Mouse (Mus musculus) adrenal gland (tissue): ENCODE results near the gene Tomm34.

Source experiments
- intact Hi-C: fragments of 180-260 bp; cut with DNase I; formaldehyde crosslinking; loops from one replicate; pipeline ENCODE4 v1.15.1; 2025

Tomm34 gene

DNA sequence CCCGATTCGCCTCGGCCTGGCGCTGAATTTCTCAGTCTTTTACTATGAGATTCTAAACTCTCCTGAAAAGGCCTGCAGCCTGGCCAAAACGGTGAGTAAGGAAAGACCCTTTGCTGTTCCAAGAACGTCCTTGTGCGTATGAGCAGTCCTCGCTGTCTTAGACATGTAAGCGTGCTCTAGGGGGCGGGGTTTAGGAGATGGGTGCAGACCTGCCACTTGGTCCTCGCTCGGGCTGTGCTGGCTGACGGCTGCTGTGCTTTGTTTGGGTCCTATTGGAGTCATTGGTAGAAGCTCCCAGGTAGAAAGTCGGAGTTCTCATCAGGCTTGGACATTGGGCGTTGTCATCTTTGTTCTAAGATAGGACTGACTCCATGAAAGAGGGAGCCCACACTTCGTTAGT is 55.7 kb downstream of the Tomm34 start:
- intact Hi-C loops: no loop called here

GRCm38 (mm10) chr2:164010944-164011343 is 60.0 kb downstream of the Tomm34 start:
- intact Hi-C loops: no loop called here

DNA sequence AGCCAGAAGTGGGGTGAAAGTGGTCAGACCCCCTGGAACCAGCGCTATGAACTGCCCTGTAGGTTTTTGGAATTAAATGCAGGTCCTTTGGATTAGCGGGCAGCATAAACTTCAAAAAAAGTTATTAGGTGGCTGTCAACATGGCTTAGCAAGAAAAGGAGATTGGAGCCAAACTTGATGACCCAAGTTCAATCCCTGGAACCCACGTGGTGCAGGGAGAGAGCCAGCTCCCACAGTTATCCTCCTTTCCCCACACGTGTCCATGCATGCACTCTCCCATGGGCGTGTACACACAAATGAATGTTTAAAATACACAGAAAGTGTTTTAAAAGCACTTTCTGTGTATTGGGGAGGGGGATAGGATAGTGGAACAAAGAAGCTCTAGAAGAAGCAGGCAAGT is 60.5 kb downstream of the Tomm34 start:
- intact Hi-C loops: no loop called here

- intact Hi-C loops: loop anchor here (5.0 kb wide), 1 partner anchor 58 kb away; no protein-coding TSS in a partner anchor
Measured at GRCm38 (mm10) chr2:164009227-164009626, 61.7 kb downstream of the Tomm34 start.

- intact Hi-C loops: loop anchor here (5.0 kb wide), 1 partner anchor 59 kb away; no protein-coding TSS in a partner anchor
Measured at GRCm38 (mm10) chr2:164007987-164008545, 62.9 kb downstream of the Tomm34 start.

DNA sequence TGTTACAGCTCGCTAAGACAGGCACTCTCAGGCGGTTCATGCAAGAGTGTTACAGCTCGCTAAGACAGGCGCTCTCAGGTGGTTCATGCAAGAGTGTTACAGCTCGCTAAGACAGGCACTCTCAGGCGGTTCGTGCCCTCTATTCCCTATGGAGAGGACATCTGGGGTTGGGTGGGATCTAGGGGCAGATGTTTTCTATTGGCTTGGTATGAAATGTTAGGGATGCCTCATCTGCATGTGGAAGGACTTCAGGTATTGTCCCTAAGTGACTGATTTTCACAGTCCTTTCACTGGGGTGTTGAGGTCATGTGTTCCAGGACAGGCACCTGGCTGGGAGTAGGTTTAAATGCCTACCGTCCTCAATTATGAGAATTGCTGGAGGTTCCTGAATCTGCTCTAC is 63.4 kb downstream of the Tomm34 start:
- intact Hi-C loops: loop anchor here (5.0 kb wide), 1 partner anchor 60 kb away; no protein-coding TSS in a partner anchor

DNA sequence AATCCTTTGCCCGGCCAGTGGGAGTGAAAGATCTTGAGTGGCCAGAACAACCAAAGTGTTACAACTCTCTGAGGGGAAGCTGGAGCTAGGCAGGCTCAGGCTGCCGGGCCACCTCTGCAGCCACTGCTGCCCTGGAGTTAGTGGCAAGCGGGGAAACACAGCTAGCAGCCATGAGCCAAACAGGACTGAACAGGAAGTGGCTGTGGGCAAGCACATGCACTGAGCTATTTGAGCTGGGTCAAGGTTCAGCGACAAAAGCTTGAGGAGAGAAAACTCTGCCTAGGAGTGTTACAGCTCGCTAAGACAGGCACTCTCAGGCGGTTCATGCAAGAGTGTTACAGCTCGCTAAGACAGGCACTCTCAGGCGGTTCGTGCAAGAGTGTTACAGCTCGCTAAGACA is 64.0 kb downstream of the Tomm34 start:
- intact Hi-C loops: loop anchor here (5.0 kb wide), 1 partner anchor 60 kb away; no protein-coding TSS in a partner anchor

GRCm38 (mm10) chr2:164004503-164004902 is 66.5 kb downstream of the Tomm34 start:
- intact Hi-C loops: no loop called here
